27 mouse cellular contexts compared by ENCODE assay signal in genomic region chr10:107233221-107233620, GRCm38 (mm10). TPM values are rescaled to one million over a fixed set of nuclear protein-coding genes. Genes with fewer than 3 reads are reported as not detected.
"Had no signal": no experiment of that assay in that cellular context is flagged by ENCODE, and none has a peak within 500 bp of the region (broad histone marks: within the 10 kb centered on the region; RNA-seq: fewer than 3 reads in every experiment).

No protein-coding gene starts in this region.

- H3K9ac ChIP-seq: embryonic facial prominence, embryonic 12.5 days; embryonic facial prominence, embryonic 13.5 days; embryonic facial prominence, embryonic 15.5 days; forebrain, embryonic 12.5 days; forebrain, embryonic 13.5 days; forebrain, embryonic 15.5 days; forebrain, postnatal 0 days had no signal

- DNase-seq: cerebellum, adult 8-10 months; cerebellum, adult 9-10 months; cerebellum, adult 9-11 months; cerebellum, postnatal 10 days; cerebellum, postnatal 14 days; cerebellum, postnatal 25 days; cerebellum, postnatal 36 days; embryo, embryonic 11 days; forebrain, postnatal 0 days; gastrocnemius, adult 2 months; gastrocnemius, postnatal 10 days; gastrocnemius, postnatal 14 days; gastrocnemius, postnatal 25 days; gastrocnemius, postnatal 36 days; heart, adult 11 months; heart, adult 18-20 months; heart, adult 2 months had no signal

- ATAC-seq: forebrain, embryonic 13.5 days; forebrain, embryonic 14.5 days; forebrain, embryonic 15.5 days; forebrain, embryonic 16.5 days; forebrain, postnatal 0 days had no signal

- H3K4me2 ChIP-seq: embryonic facial prominence, embryonic 12.5 days; embryonic facial prominence, embryonic 13.5 days; embryonic facial prominence, embryonic 15.5 days; forebrain, embryonic 12.5 days; forebrain, embryonic 13.5 days; forebrain, embryonic 15.5 days had no signal

- H3K36me3 ChIP-seq: embryonic facial prominence, embryonic 12.5 days; embryonic facial prominence, embryonic 13.5 days; embryonic facial prominence, embryonic 15.5 days; forebrain, embryonic 10.5 days; forebrain, embryonic 12.5 days; forebrain, embryonic 15.5 days had no signal

- H3K9me3 ChIP-seq: embryonic facial prominence, embryonic 12.5 days; embryonic facial prominence, embryonic 13.5 days; embryonic facial prominence, embryonic 15.5 days; forebrain, embryonic 10.5 days; forebrain, embryonic 12.5 days; forebrain, embryonic 13.5 days; forebrain, embryonic 15.5 days had no signal

- H3K4me1 ChIP-seq: embryonic facial prominence, embryonic 12.5 days; embryonic facial prominence, embryonic 13.5 days; embryonic facial prominence, embryonic 15.5 days; forebrain, embryonic 10.5 days; forebrain, embryonic 12.5 days; forebrain, embryonic 13.5 days; forebrain, embryonic 15.5 days had no signal

- H3K4me3 ChIP-seq: embryonic facial prominence, embryonic 12.5 days; embryonic facial prominence, embryonic 13.5 days; embryonic facial prominence, embryonic 15.5 days; erythroblast, embryonic 14.5 days; forebrain, embryonic 10.5 days; forebrain, embryonic 12.5 days; forebrain, embryonic 13.5 days; forebrain, embryonic 15.5 days; gastrocnemius, adult 2 months; heart, adult 2 months had no signal

- H3K27ac ChIP-seq: embryonic facial prominence, embryonic 12.5 days; embryonic facial prominence, embryonic 13.5 days; embryonic facial prominence, embryonic 15.5 days; forebrain, embryonic 10.5 days; forebrain, embryonic 12.5 days; forebrain, embryonic 13.5 days; forebrain, embryonic 15.5 days; gastrocnemius, adult 2 months; heart, adult 2 months had no signal

- H3K27me3 ChIP-seq: embryonic facial prominence, embryonic 12.5 days; embryonic facial prominence, embryonic 13.5 days; embryonic facial prominence, embryonic 15.5 days; forebrain, embryonic 12.5 days; forebrain, embryonic 13.5 days; forebrain, embryonic 15.5 days had no signal

RNA-seq across cellular contexts. Expression of gene Lin7a, which starts 38.3 kb away (rescaled TPM):
- polyA plus RNA-seq: erythroblast, embryonic 14.5 days had no signal
